Comparison of ENCODE assay signal across 21 mouse cellular contexts in genomic region chr2:26610526-26610925, GRCm38 (mm10). TPM values are rescaled to one million over a fixed set of nuclear protein-coding genes. Genes with fewer than 3 reads are reported as not detected.
DNase-seq lines count a peak whose midpoint lies in the region; ATAC-seq and TF ChIP-seq lines count a peak whose summit lies in the region.
"Had no signal": no experiment of that assay in that cellular context is flagged by ENCODE, and none has a peak within 500 bp of the region (broad histone marks: within the 10 kb centered on the region; RNA-seq: fewer than 3 reads in every experiment).

No protein-coding gene starts in this region.

- no peak for TF ChIP-seq POLR2A in small intestine, adult 2 months (IDR thresholded peaks at IDR 0.05; ENCODE audit: low read depth, low read length)

- no peak overlapping the region for H3K9ac ChIP-seq in intestine, postnatal 0 days (ENCODE audit: low read depth, low read length)
- H3K9ac ChIP-seq in intestine, embryonic 15.5 days, result no peak overlapping the region
- H3K9ac ChIP-seq in hindbrain, embryonic 16.5 days (ENCODE audit: low read depth, low read length), result no peak overlapping the region
- H3K9ac ChIP-seq: embryonic facial prominence, embryonic 15.5 days; heart, embryonic 15.5 days; hindbrain, embryonic 14.5 days had no signal

- H3K27ac ChIP-seq in intestine, postnatal 0 days (ENCODE audit: low read depth, low read length), result peak overlapping the region; percentile 46
- no peak overlapping the region for H3K27ac ChIP-seq in intestine, embryonic 15.5 days
- peak overlapping the region; percentile 29 for H3K27ac ChIP-seq in small intestine, adult 2 months (ENCODE audit: insufficient read depth, low read depth, low read length)
- no peak overlapping the region for H3K27ac ChIP-seq in hindbrain, embryonic 16.5 days (ENCODE audit: low read depth, low read length)
- H3K27ac ChIP-seq: embryonic facial prominence, embryonic 15.5 days; forebrain, embryonic 10.5 days; heart, embryonic 15.5 days; hindbrain, embryonic 10.5 days; hindbrain, embryonic 14.5 days had no signal

- H3K4me2 ChIP-seq in intestine, postnatal 0 days (replicated peaks; ENCODE audit: low read depth), result no peak overlapping the region
- H3K4me2 ChIP-seq in intestine, embryonic 15.5 days (replicated peaks), result no peak overlapping the region
- H3K4me2 ChIP-seq in hindbrain, embryonic 16.5 days (ENCODE audit: low read length), result no peak overlapping the region
- H3K4me2 ChIP-seq: embryonic facial prominence, embryonic 15.5 days; heart, embryonic 11.5 days; heart, embryonic 15.5 days; hindbrain, embryonic 14.5 days had no signal

- peak; percentile 26 for DNase-seq in Muller cell, postnatal 12 days (ENCODE audit: inconsistent ontology term)
- no peak for DNase-seq in adipocyte (ENCODE audit: low spot score)
- DNase-seq in c-Kit-positive CD71-positive TER-119-positive erythroid progenitor cells, embryonic 14.5 days (ENCODE audit: low spot score), result no peak
- DNase-seq: adrenal gland, postnatal 14 days; cerebellum, adult 2 months; cerebellum, postnatal 10 days; heart, adult 18-20 months; kidney, adult 11 months had no signal

- peaks cover 6% of the 10 kb centered on the region; the same call in 1 of the 2 replicates for H3K4me1 ChIP-seq in intestine, postnatal 0 days (replicated peaks; ENCODE audit: control insufficient read depth, insufficient read depth, low read length)
- peaks cover 16% of the 10 kb centered on the region for H3K4me1 ChIP-seq in intestine, embryonic 15.5 days (replicated peaks)
- H3K4me1 ChIP-seq in small intestine, adult 2 months (ENCODE audit: control insufficient read depth, insufficient read depth, insufficient read length, low read length), result peaks cover 64% of the 10 kb centered on the region
- no peaks in the 10 kb centered on the region for H3K4me1 ChIP-seq in hindbrain, embryonic 16.5 days (ENCODE audit: control insufficient read depth, insufficient read depth, low read depth, low read length)
- H3K4me1 ChIP-seq: forebrain, embryonic 10.5 days had no signal

- H3K27me3 ChIP-seq in intestine, postnatal 0 days (replicated peaks; ENCODE audit: control insufficient read depth, insufficient read depth, low read length), result no peaks in the 10 kb centered on the region
- no peaks in the 10 kb centered on the region for H3K27me3 ChIP-seq in intestine, embryonic 15.5 days (replicated peaks)
- H3K27me3 ChIP-seq in small intestine, adult 2 months (ENCODE audit: control insufficient read depth, insufficient read depth, low read length), result no peaks in the 10 kb centered on the region
- H3K27me3 ChIP-seq in hindbrain, embryonic 16.5 days (replicated peaks; ENCODE audit: control insufficient read depth, insufficient read depth, low read length), result 0 out of 2 replicates have a peak, but pooled peaks cover under 1% of the 10 kb centered on the region
- H3K27me3 ChIP-seq: embryonic facial prominence, embryonic 15.5 days; heart, embryonic 15.5 days had no signal

- 0 out of 2 replicates have a peak, but pooled peaks have one; percentile 1 for ATAC-seq in intestine, postnatal 0 days
- ATAC-seq in intestine, embryonic 15.5 days, result no peak
- ATAC-seq in hindbrain, embryonic 16.5 days, result no peak
- ATAC-seq: forebrain, embryonic 14.5 days had no signal

- no peaks in the 10 kb centered on the region for H3K9me3 ChIP-seq in intestine, postnatal 0 days (ENCODE audit: control insufficient read depth)
- H3K9me3 ChIP-seq in intestine, embryonic 15.5 days, result no peaks in the 10 kb centered on the region
- H3K9me3 ChIP-seq in hindbrain, embryonic 16.5 days (ENCODE audit: control insufficient read depth, low read length), result no peaks in the 10 kb centered on the region
- H3K9me3 ChIP-seq: embryonic facial prominence, embryonic 15.5 days; forebrain, embryonic 10.5 days; heart, embryonic 15.5 days; hindbrain, embryonic 10.5 days had no signal

- no peak for TF ChIP-seq CTCF in intestine, postnatal 0 days (IDR thresholded peaks at IDR 0.05; ENCODE audit: low read depth)
- no peak for TF ChIP-seq CTCF in small intestine, adult 2 months (IDR thresholded peaks at IDR 0.05; ENCODE audit: extremely low read depth, insufficient read length, insufficient replicate concordance, low read depth, low read length)

- 84% methylated on average over 3 of the region's 3 CpGs for WGBS in intestine, postnatal 0 days
- 73% methylated on average over 3 of the region's 3 CpGs for WGBS in intestine, embryonic 15.5 days
- WGBS in small intestine, adult 2 months, result 83% methylated on average over 3 of the region's 3 CpGs
- WGBS in hindbrain, embryonic 16.5 days, result 71% methylated on average over 3 of the region's 3 CpGs

- H3K36me3 ChIP-seq in intestine, postnatal 0 days (ENCODE audit: control insufficient read depth, insufficient read depth), result no peaks in the 10 kb centered on the region
- no peaks in the 10 kb centered on the region for H3K36me3 ChIP-seq in intestine, embryonic 15.5 days
- no peaks in the 10 kb centered on the region for H3K36me3 ChIP-seq in small intestine, adult 2 months (ENCODE audit: control insufficient read depth, insufficient read depth, low read length)
- no peaks in the 10 kb centered on the region for H3K36me3 ChIP-seq in hindbrain, embryonic 16.5 days (ENCODE audit: control insufficient read depth, insufficient read depth, low read length)
- H3K36me3 ChIP-seq: embryonic facial prominence, embryonic 15.5 days; forebrain, embryonic 10.5 days; heart, embryonic 15.5 days; hindbrain, embryonic 10.5 days had no signal

- no peak overlapping the region for H3K4me3 ChIP-seq in intestine, postnatal 0 days (ENCODE audit: low read depth, low read length)
- H3K4me3 ChIP-seq in intestine, embryonic 15.5 days (replicated peaks), result no peak overlapping the region
- H3K4me3 ChIP-seq in small intestine, adult 2 months (ENCODE audit: low read depth, low read length), result no peak overlapping the region
- H3K4me3 ChIP-seq in hindbrain, embryonic 16.5 days (ENCODE audit: low read length), result no peak overlapping the region
- H3K4me3 ChIP-seq: embryonic facial prominence, embryonic 15.5 days; erythroblast, embryonic 14.5 days; forebrain, embryonic 10.5 days; heart, embryonic 15.5 days; hindbrain, embryonic 10.5 days had no signal

RNA-seq across cellular contexts. Expression of gene Agpat2, which starts 6.3 kb away (rescaled TPM):
- 124 and 128 TPM in 2 replicates for polyA plus RNA-seq in intestine, postnatal 0 days (2015; fragmentation: Nextera tagmentation; extraction: Ambion mirVana)
- polyA plus RNA-seq in intestine, embryonic 15.5 days (2015; fragmentation: Nextera tagmentation; extraction: Ambion mirVana), result 79.9 and 90.3 TPM in 2 replicates
- polyA plus RNA-seq in small intestine, adult 2 months (2012; rRNA removed), result 288 and 515 TPM in 2 replicates
- polyA plus RNA-seq in hindbrain, embryonic 16.5 days (2015; fragmentation: Nextera tagmentation; extraction: Ambion mirVana), result 6.2 and 7.2 TPM in 2 replicates

RNA-seq across cellular contexts. Expression of gene Fam69b, which starts 17.7 kb away (rescaled TPM):
- polyA plus RNA-seq in intestine, postnatal 0 days (2015; fragmentation: Nextera tagmentation; extraction: Ambion mirVana), result 6.8 and 6.9 TPM in 2 replicates
- 31.1 and 32.6 TPM in 2 replicates for polyA plus RNA-seq in intestine, embryonic 15.5 days (2015; fragmentation: Nextera tagmentation; extraction: Ambion mirVana)
- 5.0 and 7.7 TPM in 2 replicates for polyA plus RNA-seq in small intestine, adult 2 months (2012; rRNA removed)
- polyA plus RNA-seq in hindbrain, embryonic 16.5 days (2015; fragmentation: Nextera tagmentation; extraction: Ambion mirVana), result 153 and 156 TPM in 2 replicates
- polyA plus RNA-seq: erythroblast, embryonic 14.5 days had no signal

RNA-seq across cellular contexts. Expression of gene Gm20532, which starts 24.1 kb away (rescaled TPM):
- not detected in 2 replicates for polyA plus RNA-seq in intestine, postnatal 0 days (2015; fragmentation: Nextera tagmentation; extraction: Ambion mirVana)
- polyA plus RNA-seq in intestine, embryonic 15.5 days (2015; fragmentation: Nextera tagmentation; extraction: Ambion mirVana), result not detected in 2 replicates
- not detected in 2 replicates for polyA plus RNA-seq in small intestine, adult 2 months (2012; rRNA removed)
- polyA plus RNA-seq in hindbrain, embryonic 16.5 days (2015; fragmentation: Nextera tagmentation; extraction: Ambion mirVana), result not detected in 2 replicates
- polyA plus RNA-seq: cerebellum, adult 2 months; embryonic facial prominence, embryonic 11.5 days; embryonic facial prominence, embryonic 15.5 days; erythroblast, embryonic 14.5 days; forebrain, embryonic 10.5 days; forebrain, embryonic 14.5 days; heart, embryonic 11.5 days; heart, embryonic 15.5 days; hindbrain, embryonic 10.5 days; hindbrain, embryonic 14.5 days had no signal

RNA-seq across cellular contexts. Expression of gene Egfl7, which starts 30.7 kb away (rescaled TPM):
- polyA plus RNA-seq in intestine, postnatal 0 days (2015; fragmentation: Nextera tagmentation; extraction: Ambion mirVana), result 54.4 and 65.2 TPM in 2 replicates
- 113 and 124 TPM in 2 replicates for polyA plus RNA-seq in intestine, embryonic 15.5 days (2015; fragmentation: Nextera tagmentation; extraction: Ambion mirVana)
- 61.1 and 96.8 TPM in 2 replicates for polyA plus RNA-seq in small intestine, adult 2 months (2012; rRNA removed)
- polyA plus RNA-seq in hindbrain, embryonic 16.5 days (2015; fragmentation: Nextera tagmentation; extraction: Ambion mirVana), result 75.4 and 76.2 TPM in 2 replicates

Comparison
In these comparisons a context has a peak if more than half of its experiments do, and no peak if none do; other contexts are left out.
1. H3K27ac ChIP-seq: peak in intestine, postnatal 0 days (single experiment) and small intestine, adult 2 months (single experiment); none in intestine, embryonic 15.5 days (single experiment) and hindbrain, embryonic 16.5 days (single experiment).